Mouse (Mus musculus): ENCODE data around the gene Gm20425. TPM values are rescaled to one million over a fixed set of nuclear protein-coding genes. Genes with fewer than 3 reads are reported as not detected.

Gm20425 gene
- total and polyA plus RNA-seq, 3 experiments: not detected

GRCm38 (mm10) chr9:103207846-103208245, 22.3 kb downstream of the Gm20425 start:
- Histone ChIP-seq H3K27me3 (replicated peaks) (peaks cover 27% of the 10 kb centered on the region), H3K4me3 (replicated peaks in 1 of 3; ENCODE audit: low read depth in 2 of 3, low read length in 2 of 3, poor library complexity in 1 of 3) (no peak overlapping the region)
- no peak for TF ChIP-seq NRF1 (IDR thresholded peaks at IDR 0.05; ENCODE audit: low read depth, low read length)
- TF ChIP-seq NELFE (IDR thresholded peaks at IDR 0.05; ENCODE audit: low read depth, low read length): no peak
- TF ChIP-seq JUND (conservative IDR thresholded peaks at IDR 0.05; ENCODE audit: low read depth, low read length): no peak
- TF ChIP-seq GABPA (IDR thresholded peaks at IDR 0.05; ENCODE audit: insufficient replicate concordance, low read depth, low read length): no peak
- no peak for TF ChIP-seq KAT2A (IDR thresholded peaks at IDR 0.05; ENCODE audit: insufficient replicate concordance, low read length)
- TF ChIP-seq ZNF384 (IDR thresholded peaks at IDR 0.05; ENCODE audit: low read depth, low read length): peak; percentile 72
- TF ChIP-seq USF1 (IDR thresholded peaks at IDR 0.05; ENCODE audit: low read depth, low read length): no peak
- TF ChIP-seq CTCF (conservative IDR thresholded peaks at IDR 0.05 in 1 of 2, IDR thresholded peaks at IDR 0.05 in 1 of 2; ENCODE audit: low read depth in 2 of 2, low read length in 2 of 2): peak; percentile 71 to 84
- TF ChIP-seq ETS1 (conservative IDR thresholded peaks at IDR 0.05; ENCODE audit: low read depth, low read length): no peak
- TF ChIP-seq MXI1 (IDR thresholded peaks at IDR 0.05; ENCODE audit: low read depth, low read length): no peak
- no peak for TF ChIP-seq ZMIZ1 (IDR thresholded peaks at IDR 0.05; ENCODE audit: low read depth, low read length)
- 0 out of 2 replicates have a peak, but pooled peaks have one; percentile 43 for TF ChIP-seq IRF4 (IDR thresholded peaks at IDR 0.05; ENCODE audit: low read depth, low read length)
- 0 out of 2 replicates have a peak, but pooled peaks have one; percentile 64 for TF ChIP-seq MAZ (IDR thresholded peaks at IDR 0.05; ENCODE audit: low read depth, low read length)
- TF ChIP-seq ZC3H11A (IDR thresholded peaks at IDR 0.05; ENCODE audit: low read depth, low read length): peak; percentile 25; the same call in 1 of the 2 replicates
- TF ChIP-seq BHLHE40 (IDR thresholded peaks at IDR 0.05; ENCODE audit: low read depth, low read length): no peak
- TF ChIP-seq MAFK (IDR thresholded peaks at IDR 0.05; ENCODE audit: insufficient replicate concordance, low read length): no peak
- TF ChIP-seq RAD21 (IDR thresholded peaks at IDR 0.05; ENCODE audit: low read depth, low read length): peak; percentile 77
- TF ChIP-seq USF2 (conservative IDR thresholded peaks at IDR 0.05; ENCODE audit: low read depth, low read length): no peak
- no peak for TF ChIP-seq MEF2A (IDR thresholded peaks at IDR 0.05; ENCODE audit: borderline replicate concordance, low read depth, low read length)
- no peak for TF ChIP-seq ELF1 (IDR thresholded peaks at IDR 0.05; ENCODE audit: low read depth, low read length)
- TF ChIP-seq ZKSCAN1 (IDR thresholded peaks at IDR 0.05; ENCODE audit: borderline replicate concordance, low read depth, low read length): no peak
- peak; percentile 83 for TF ChIP-seq SMC3 (IDR thresholded peaks at IDR 0.05; ENCODE audit: low read depth, low read length)

More at GRCm38 (mm10) chr9:103207846-103208245, 22.3 kb downstream of the Gm20425 start:
- Histone ChIP-seq H3K36me3 (replicated peaks in 1 of 2; ENCODE audit: control insufficient read depth in 1 of 2, insufficient read depth in 1 of 2, low read length in 1 of 2) (no peaks in the 10 kb centered on the region), H3K4me2 (ENCODE audit: insufficient read depth, low read depth, poor library complexity, severe bottlenecking) (peak overlapping the region; percentile 33; the same call in 1 of the 2 replicates), H3K79me2 (replicated peaks; ENCODE audit: control insufficient read depth, extremely low read depth, insufficient read depth, poor library complexity, severe bottlenecking) (no peaks in the 10 kb centered on the region), H3K4me1 (ENCODE audit: control insufficient read depth in 1 of 2, insufficient read depth in 2 of 2) (peaks cover 3 to 7% of the 10 kb centered on the region in 2 experiments; a peak in 2 of 4 replicates), H3K9ac (ENCODE audit: insufficient read depth, low read depth) (no peak overlapping the region), H3K27ac (ENCODE audit: insufficient read depth, low read depth) (no peak overlapping the region), H3K9me3 (replicated peaks; ENCODE audit: low read length) (peaks cover 4% of the 10 kb centered on the region)
- DNase-seq (ENCODE audit: extremely low read depth): peak; percentile 80
- in situ Hi-C loops (cut with MboI; ENCODE audit: low pct_ligation_motif_present, low pct_unique_long_range_greater_than_20kb, low sequenced_read_pairs): no loop called here
- dilution Hi-C loops (cut with MboI; ENCODE audit: extremely low pct_ligation_motif_present, extremely low pct_unique_long_range_greater_than_20kb, low sequenced_read_pairs): no loop called here
